Mouse (Mus musculus) T-helper 2 cell (primary cell): ENCODE measurements at regions not wholly inside any gene's neighbourhood (a gene's known extent, or its start where the extent isn't known, plus 50 kb on each side); places are given as distances from the start of the nearest gene placed in this dataset.
"Not testable (repeated sequence)": the region's sequence is repeated elsewhere in the genome, so short reads cannot be mapped to it uniquely, and the experiment has no call there.

Source experiments
- in situ Hi-C: fragments of 300-600 bp; cut with MboI, MseI; formaldehyde crosslinking; loops from one replicate; pipeline ENCODE4 v1.15.1; 2025; ENCODE audit warnings: high pct_unique_total_duplicates

GRCm38 (mm10) chr8:12451857-12452256, 56.8 kb downstream of the Sox1 start:
- in situ Hi-C loops = no loop called here

GRCm38 (mm10) chr8:12455376-12455775, 60.3 kb downstream of the Sox1 start:
- in situ Hi-C loops = not testable (repeated sequence)

DNA sequence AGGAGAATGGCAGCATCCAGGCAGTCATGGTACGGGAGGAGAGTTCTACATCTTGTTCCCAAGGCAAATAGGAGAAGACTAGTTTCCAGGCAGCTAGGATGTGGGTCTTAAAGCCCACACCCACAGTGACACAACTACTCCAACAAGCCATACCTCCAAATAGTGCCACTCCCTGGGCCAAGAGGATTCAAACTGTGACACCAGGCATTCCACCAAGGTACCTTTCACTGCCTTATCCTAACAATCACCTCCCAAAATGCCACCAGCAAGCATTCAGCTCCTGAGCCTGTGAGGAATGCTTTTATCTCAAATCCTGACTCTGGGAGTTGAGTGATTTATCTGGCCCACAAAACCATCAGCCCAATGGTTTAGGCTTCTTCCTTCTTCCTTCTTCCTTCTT, 61.2 kb downstream of the Sox1 start:
- in situ Hi-C loops = no loop called here

DNA sequence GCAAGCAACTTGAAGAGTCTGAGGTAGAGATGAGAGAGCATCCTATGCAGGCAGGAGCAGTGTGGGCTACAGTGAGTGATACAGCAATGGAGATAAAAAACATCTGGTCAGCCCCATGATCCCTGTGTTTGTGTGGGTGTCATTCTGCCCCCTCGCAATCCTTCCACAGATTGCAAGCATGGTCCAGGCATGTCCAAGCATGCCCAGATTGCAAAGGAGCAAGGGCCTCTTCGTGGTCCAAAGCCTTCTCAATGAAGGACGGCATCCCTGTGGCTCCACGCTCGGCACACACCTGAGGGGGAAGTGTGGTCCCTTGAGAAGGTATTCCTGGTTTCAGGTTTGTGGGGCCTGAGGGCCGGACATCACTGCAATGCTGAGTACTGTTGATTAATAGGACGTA, 61.9 kb downstream of the Sox1 start:
- in situ Hi-C loops = no loop called here

GRCm38 (mm10) chr8:12466845-12467244, 71.8 kb downstream of the Sox1 start:
- in situ Hi-C loops = no loop called here

GRCm38 (mm10) chr8:12467386-12468326, 72.6 kb downstream of the Sox1 start:
- in situ Hi-C loops = no loop called here

DNA sequence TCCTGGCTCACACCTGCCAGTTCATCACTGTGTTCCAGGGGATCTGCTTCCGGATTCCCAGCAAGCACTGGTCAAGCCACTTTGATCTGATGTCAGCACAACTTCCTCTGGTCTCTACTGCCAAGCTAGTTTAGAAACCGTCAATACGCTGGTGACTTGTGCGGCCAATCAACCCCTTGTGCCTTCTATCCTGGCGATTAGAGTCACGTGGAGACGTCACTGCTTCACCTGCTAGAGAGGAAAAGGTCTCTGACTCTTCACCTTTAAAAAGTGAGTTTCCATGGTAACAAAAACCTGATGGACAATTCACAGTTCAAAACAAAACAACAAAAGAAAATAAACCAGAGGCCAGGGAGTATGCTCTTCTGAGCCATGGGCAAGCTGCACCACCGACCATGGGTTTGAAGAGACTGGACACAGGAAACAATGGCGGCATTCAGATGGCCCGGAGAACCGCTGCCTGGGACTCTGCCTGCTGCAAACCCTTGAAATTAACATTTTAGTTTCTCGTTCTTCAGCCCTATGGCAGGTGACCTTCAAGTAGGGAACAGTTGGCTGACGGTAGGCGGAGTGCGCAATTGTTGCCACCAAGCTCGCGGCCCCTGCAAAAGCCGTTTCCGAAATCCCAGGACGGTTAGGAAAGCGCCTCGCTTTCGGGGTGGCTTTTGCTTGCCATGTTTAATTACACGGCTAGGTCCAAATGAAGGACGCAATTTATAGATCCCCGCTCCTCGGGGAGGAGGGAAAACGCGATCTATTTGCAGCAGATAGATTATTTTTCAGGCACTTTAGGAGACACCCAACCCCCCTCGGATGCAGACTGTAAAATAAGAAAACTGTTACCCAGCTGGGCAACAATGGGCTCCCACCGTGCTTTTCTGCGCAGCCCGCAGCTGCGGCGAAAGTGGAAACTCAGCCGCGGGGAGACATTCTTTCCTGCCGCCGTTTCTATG, 82.6 kb downstream of the Sox1 start:
- in situ Hi-C loops = no loop called here

DNA sequence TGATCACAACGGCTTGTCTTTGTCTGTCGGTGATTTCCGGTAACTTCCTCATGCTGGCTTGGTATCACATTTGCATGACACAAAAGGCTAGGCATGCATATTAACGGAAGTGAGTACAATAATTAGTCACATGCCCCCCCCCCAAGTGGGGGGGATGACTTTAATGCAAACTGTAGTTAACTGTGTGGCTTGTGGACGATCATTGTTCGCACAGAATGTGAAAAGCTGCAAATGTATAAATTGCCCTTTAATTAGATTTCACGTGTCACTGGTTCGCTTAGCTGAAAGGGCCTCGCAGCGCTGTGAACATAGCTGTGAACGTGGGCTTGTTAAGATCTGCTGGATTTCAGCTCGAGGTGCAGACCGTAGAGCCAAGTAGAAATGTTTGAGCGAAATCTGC, 86.8 kb downstream of the Sox1 start:
- in situ Hi-C loops = no loop called here

DNA sequence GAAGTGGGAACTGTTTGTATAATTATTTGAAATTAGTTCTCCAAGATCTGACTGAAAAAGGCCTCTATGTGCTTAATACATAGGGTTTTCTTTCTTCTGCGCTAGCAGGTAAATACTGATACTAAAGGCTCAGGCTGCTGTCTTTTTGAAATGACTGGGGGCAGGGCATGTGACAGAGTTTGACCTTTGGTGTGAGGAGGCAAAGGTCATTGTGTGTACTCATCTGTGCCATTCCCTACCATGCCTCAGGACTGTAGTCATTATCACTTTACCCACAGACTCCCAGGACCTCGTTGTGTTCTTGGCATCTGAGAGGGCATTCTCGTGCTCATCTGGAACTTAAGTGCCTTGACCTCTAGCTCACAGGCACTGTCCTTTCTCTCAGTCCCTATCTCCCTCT, 88.5 kb downstream of the Sox1 start:
- in situ Hi-C loops = no loop called here

DNA sequence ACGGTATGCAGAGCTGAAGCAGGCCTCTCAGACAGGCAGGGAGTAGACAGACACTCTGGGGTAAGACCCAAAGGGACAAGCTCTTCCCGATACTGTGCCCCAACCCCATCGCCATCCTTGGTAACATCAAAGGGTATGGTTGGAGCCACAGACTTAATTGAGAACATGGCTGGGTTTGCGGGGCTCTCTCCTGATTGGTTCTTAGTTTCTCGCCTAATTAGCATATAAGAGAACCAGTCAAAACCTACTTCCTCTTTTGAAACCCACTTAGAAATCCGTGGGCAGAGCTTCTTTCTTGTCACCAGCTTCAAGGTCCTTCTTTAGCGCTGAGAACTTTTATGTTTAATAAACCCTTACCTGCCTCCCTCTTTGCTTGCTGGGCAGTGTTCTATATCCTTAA, 87.5 kb upstream of the Spaca7 start:
- in situ Hi-C loops = no loop called here

DNA sequence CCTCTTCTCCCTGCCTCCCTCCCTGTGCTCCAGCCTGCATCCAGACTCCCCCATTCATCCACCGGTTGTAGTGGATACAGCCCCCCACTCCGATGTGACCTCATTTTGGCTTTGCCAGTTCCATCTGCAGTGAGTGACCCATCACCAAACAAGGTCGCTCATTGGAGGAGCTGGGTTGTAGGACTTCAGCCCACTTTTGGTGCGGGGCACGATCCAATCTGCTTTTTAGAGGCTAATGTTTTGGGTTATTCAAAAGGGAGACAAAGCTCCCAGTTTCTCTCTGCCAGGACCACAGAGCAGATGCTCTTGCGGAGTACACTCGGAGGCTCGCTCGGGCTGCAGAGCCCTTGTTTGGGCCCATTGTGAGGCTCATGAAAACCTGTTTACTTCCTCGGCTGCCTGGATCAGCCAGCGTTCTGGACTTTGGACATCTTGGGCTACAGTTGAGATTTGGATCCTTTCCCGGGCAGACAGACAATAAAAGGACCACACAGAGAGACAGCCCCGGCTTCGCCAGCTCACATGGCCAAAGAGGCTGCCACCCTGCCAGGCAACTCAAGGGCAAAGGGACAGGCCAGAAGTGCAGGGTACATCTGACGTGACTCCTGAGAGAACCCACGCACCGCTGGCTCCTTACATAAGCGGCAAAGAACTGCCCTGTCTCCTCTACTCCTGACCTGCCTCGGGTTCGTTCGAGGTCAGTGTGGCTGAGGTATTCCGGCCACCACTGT, 86.3 kb upstream of the Spaca7 start:
- in situ Hi-C loops = no loop called here

- in situ Hi-C loops = no loop called here
These were observed 85.6 kb upstream of the Spaca7 start for GRCm38 (mm10) chr8:12487201-12487600.

GRCm38 (mm10) chr8:12489194-12489593, 83.6 kb upstream of the Spaca7 start:
- in situ Hi-C loops = no loop called here

GRCm38 (mm10) chr8:12491472-12491871, 81.4 kb upstream of the Spaca7 start:
- in situ Hi-C loops = loop anchor here (10.0 kb wide), 1 partner anchor 1083 kb away; no protein-coding TSS in a partner anchor

GRCm38 (mm10) chr8:12492461-12492860, 80.4 kb upstream of the Spaca7 start:
- in situ Hi-C loops = loop anchor here (10.0 kb wide), 1 partner anchor 1082 kb away; no protein-coding TSS in a partner anchor

DNA sequence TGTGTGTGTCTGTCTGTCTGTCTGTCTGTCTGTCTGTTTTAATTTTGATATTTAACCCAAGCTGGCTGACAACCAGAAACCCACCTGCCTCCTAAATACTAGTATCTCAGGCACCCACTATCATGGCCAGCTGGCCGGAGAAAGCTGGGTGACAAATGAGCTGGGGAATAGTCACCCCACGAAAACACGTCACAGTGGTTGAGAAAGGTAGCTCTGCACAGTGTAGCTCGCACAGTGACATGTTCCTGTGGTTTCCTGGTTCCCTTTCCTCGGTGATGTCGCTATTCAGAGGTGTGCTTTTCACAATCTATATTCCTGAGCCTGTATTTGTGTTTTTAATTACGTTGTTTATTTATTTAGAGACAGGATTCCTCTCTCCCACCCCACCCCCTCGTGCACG, 78.3 kb upstream of the Spaca7 start:
- in situ Hi-C loops = loop anchor here (10.0 kb wide), 1 partner anchor 1080 kb away; no protein-coding TSS in a partner anchor

DNA sequence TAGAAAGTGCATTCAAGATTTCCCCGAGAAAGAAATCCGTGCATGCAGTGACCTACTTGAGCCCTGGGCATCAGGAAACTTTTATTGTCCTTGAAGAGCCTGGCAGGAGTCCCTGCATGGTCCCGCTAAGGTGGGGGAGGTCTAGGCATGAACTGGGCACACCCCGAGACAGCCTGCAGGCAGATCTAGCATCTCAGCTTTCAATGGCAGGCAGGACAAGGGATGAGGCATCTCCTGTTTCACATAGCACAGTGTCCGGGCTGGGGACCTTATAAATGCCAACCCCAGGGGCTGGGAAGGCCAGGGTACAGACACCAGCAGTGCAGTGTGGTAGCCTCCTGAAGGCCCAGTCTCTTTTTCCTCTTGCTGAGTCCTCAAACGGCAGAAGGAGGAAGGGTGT, 75.4 kb upstream of the Spaca7 start:
- in situ Hi-C loops = loop anchor here (10.0 kb wide), 1 partner anchor 1077 kb away; no protein-coding TSS in a partner anchor

DNA sequence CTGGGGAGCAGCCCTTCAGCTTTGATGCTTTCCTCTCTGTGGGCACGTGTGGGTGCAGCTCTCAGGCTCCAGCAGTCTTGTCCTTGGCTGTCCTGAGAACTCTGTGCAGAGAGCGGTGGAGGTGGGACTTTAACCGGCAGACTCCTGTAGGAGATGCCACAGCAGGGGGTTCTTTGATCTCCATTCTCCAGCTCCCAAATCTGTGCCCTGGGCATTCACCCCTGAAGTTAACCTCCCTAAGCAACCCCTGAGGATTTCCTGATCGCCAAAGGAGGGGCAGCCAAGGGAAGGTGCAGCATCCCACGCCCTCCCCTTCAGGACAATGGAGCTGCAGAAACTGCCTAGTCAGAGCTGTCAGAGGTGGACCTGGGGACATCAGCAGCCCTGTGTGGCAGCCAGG, 73.2 kb upstream of the Spaca7 start:
- in situ Hi-C loops = loop anchor here (10.0 kb wide), 2 partner anchors 1075 to 1625 kb away; no protein-coding TSS in a partner anchor

DNA sequence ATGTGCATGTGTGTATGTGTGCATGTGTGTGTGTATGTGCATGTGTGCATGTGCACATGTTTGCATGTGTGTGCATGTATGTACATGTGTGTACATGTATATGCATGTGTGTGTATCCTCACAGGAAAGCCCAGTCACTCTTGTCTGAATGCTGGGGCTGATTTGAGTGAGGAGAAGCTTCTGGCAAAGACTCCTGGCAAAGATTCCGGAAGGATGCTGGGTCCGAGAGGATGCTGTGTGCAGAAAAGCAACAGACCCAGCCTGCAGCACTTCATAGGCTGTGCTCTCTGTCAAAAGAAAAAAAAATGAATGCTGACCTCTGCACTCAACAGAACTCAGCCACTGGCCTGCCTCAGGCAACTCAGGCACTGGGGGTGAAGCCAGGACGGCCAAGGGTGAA, 72.5 kb upstream of the Spaca7 start:
- in situ Hi-C loops = loop anchor here (10.0 kb wide), 1 partner anchor 1625 kb away; no protein-coding TSS in a partner anchor

DNA sequence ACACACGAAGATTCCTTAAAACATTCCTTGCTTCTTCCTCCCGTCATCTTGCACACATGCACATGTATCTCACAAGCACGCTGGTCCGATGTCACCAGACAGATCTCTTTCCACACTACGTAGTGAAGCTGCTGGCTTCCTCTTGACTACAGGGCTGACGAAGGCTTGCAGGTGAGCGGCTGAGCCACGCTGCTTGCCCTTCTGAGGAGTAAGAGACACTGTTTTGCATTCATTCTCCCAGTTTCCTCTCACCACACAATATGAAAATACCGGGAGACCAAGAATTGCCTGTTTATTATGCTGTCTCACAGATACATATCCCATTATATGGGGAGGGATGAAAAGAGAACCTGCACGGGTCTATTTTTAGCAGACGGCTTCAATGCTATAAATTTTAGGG, 71.0 kb upstream of the Spaca7 start:
- in situ Hi-C loops = loop anchor here (10.0 kb wide), 1 partner anchor 1627 kb away; no protein-coding TSS in a partner anchor

- in situ Hi-C loops = loop anchor here (10.0 kb wide), 1 partner anchor 1628 kb away; no protein-coding TSS in a partner anchor
These were observed 70.5 kb upstream of the Spaca7 start for GRCm38 (mm10) chr8:12502321-12502775.
